Mouse (Mus musculus) bone marrow macrophage, adult 2 months (primary cell): Measurements from ENCODE around the gene Gm2115. TPM values are rescaled to one million over a fixed set of nuclear protein-coding genes. Genes with fewer than 3 reads are reported as not detected.

ENCODE experiments used
- H3K27ac ChIP-seq: 2 replicates; pipeline ENCODE4 v1.5.1; 2012; ENCODE audit warnings: low read depth, low read length; ENCODE audit not compliant: insufficient read depth
- H3K4me1 ChIP-seq: 2 replicates; pipeline ENCODE4 v1.6.1; 2012; ENCODE audit warnings: low read length; ENCODE audit not compliant: control insufficient read depth, insufficient read depth
- H3K4me3 ChIP-seq: 2 replicates; pipeline ENCODE4 v1.5.1; 2012; ENCODE audit warnings: mild to moderate bottlenecking, low read length, moderate library complexity; ENCODE audit not compliant: insufficient read depth
- CTCF ChIP-seq: IDR thresholded peaks from 2 replicates; pipeline ENCODE4 v1.5.1; 2012; ENCODE audit warnings: low read depth, mild to moderate bottlenecking, low read length, moderate library complexity
- POLR2A ChIP-seq: IDR thresholded peaks from 2 replicates; pipeline ENCODE4 v1.6.1; 2012; ENCODE audit warnings: mild to moderate bottlenecking, low read depth, low read length, borderline replicate concordance
- polyA plus RNA-seq: library from polyadenylated mRNA; stranded (reverse); fragments of >200 nt; gene quantifications from 2 replicates; pipeline ENCODE4 v1.2.4, GENCODE M21; 2012; ENCODE audit not compliant: missing spikeins, insufficient read depth, insufficient read length

Gene Gm2115
- 0.23 and 0.25 TPM in 2 replicates for polyA plus RNA-seq

GRCm38 (mm10) chr7:84528796-84529533 is at the start of gene Gm2115:
Gm2115 (plus strand) TSS chr7:84528954.
- Histone ChIP-seq H3K4me1 (0 out of 2 replicates have a peak, but pooled peaks cover 2% of the 10 kb centered on the region), H3K27ac (no peak within 1 kb of the TSS), H3K4me3 (peak within 1 kb of the TSS; percentile 33)
- TF ChIP-seq CTCF (no peak), POLR2A (no peak)

GRCm38 (mm10) chr7:84483447-84484407 is 45.0 kb upstream of the Gm2115 start:
- Histone ChIP-seq H3K4me3 (no peak overlapping the region), H3K27ac (no peak overlapping the region), H3K4me1 (no peaks in the 10 kb centered on the region)
- TF ChIP-seq CTCF (no peak), POLR2A (no peak)

- TF ChIP-seq POLR2A (no peak), CTCF (no peak)
- H3K4me1 ChIP-seq = no peaks in the 10 kb centered on the region
- no peak overlapping the region for H3K27ac ChIP-seq
- H3K4me3 ChIP-seq = no peak overlapping the region
These were observed 42.3 kb upstream of the Gm2115 start for GRCm38 (mm10) chr7:84486485-84486884.

GRCm38 (mm10) chr7:84503163-84503562 is 25.6 kb upstream of the Gm2115 start:
- no peak for TF ChIP-seq POLR2A
- TF ChIP-seq CTCF = no peak
- Histone ChIP-seq H3K4me3 (no peak overlapping the region), H3K4me1 (no peaks in the 10 kb centered on the region), H3K27ac (no peak overlapping the region)

- Histone ChIP-seq H3K4me1 (0 out of 2 replicates have a peak, but pooled peaks cover 1% of the 10 kb centered on the region), H3K4me3 (no peak overlapping the region), H3K27ac (no peak overlapping the region)
- TF ChIP-seq CTCF (no peak), POLR2A (no peak)
These were observed 10.1 kb upstream of the Gm2115 start for GRCm38 (mm10) chr7:84518533-84519198.

GRCm38 (mm10) chr7:84521329-84521728 is 7.4 kb upstream of the Gm2115 start:
- H3K27ac ChIP-seq = no peak overlapping the region
- TF ChIP-seq POLR2A (no peak), CTCF (no peak)
- H3K4me3 ChIP-seq = no peak overlapping the region
- no peaks in the 10 kb centered on the region for H3K4me1 ChIP-seq

GRCm38 (mm10) chr7:84522426-84522825 is 6.3 kb upstream of the Gm2115 start:
- Histone ChIP-seq H3K4me3 (no peak overlapping the region), H3K4me1 (no peaks in the 10 kb centered on the region), H3K27ac (no peak overlapping the region)
- no peak for TF ChIP-seq POLR2A
- TF ChIP-seq CTCF = no peak

- 0 out of 2 replicates have a peak, but pooled peaks cover 2% of the 10 kb centered on the region for H3K4me1 ChIP-seq
- H3K27ac ChIP-seq = no peak overlapping the region
- no peak for TF ChIP-seq CTCF
- no peak for TF ChIP-seq POLR2A
- no peak overlapping the region for H3K4me3 ChIP-seq
These were observed 2.6 kb upstream of the Gm2115 start for GRCm38 (mm10) chr7:84526171-84526570.

- no peak overlapping the region for H3K27ac ChIP-seq
- 0 out of 2 replicates have a peak, but pooled peaks cover 2% of the 10 kb centered on the region for H3K4me1 ChIP-seq
- TF ChIP-seq POLR2A = no peak
- no peak for TF ChIP-seq CTCF
- no peak overlapping the region for H3K4me3 ChIP-seq
These were observed 4.0 kb downstream of the Gm2115 start for GRCm38 (mm10) chr7:84532795-84533194.
